8 mouse cellular contexts compared by ENCODE assay signal in genomic region chr3:95434136-95434982, GRCm38 (mm10). TPM values are rescaled to one million over a fixed set of nuclear protein-coding genes. Genes with fewer than 3 reads are reported as not detected.
DNase-seq lines count a peak whose midpoint lies in the region; ATAC-seq and TF ChIP-seq lines count a peak whose summit lies in the region.

Gene Arnt, plus strand, starts transcription at chr3:95434388.

- WGBS in bone marrow, adult 2 months = under 1% methylated on average over 47 of the region's 47 CpGs
- under 1% methylated on average over 45 of the region's 47 CpGs for WGBS in embryonic facial prominence, embryonic 15.5 days
- WGBS in limb, embryonic 14.5 days = under 1% methylated on average over 47 of the region's 47 CpGs
- under 1% methylated on average over 46 of the region's 47 CpGs for WGBS in midbrain, postnatal 0 days

- no peaks in the 10 kb centered on the region for H3K27me3 ChIP-seq in embryonic facial prominence, embryonic 15.5 days
- no peaks in the 10 kb centered on the region for H3K27me3 ChIP-seq in limb, embryonic 14.5 days (ENCODE audit: control insufficient read depth, insufficient read depth, low read length)
- no peaks in the 10 kb centered on the region for H3K27me3 ChIP-seq in midbrain, postnatal 0 days (ENCODE audit: insufficient read depth, low read length)

- H3K4me3 ChIP-seq in bone marrow, adult 2 months (replicated peaks; ENCODE audit: control insufficient read depth, low read depth, low read length) = peak within 1 kb of the TSS; percentile 92
- peak within 1 kb of the TSS; percentile 88 for H3K4me3 ChIP-seq in embryonic facial prominence, embryonic 15.5 days (replicated peaks)
- peak within 1 kb of the TSS; percentile 88 for H3K4me3 ChIP-seq in limb, embryonic 14.5 days (replicated peaks; ENCODE audit: low read length)
- peak within 1 kb of the TSS; percentile 85 for H3K4me3 ChIP-seq in midbrain, postnatal 0 days (ENCODE audit: low read depth, low read length)

- DNase-seq in 416B (ENCODE audit: low read depth) = peak; percentile 99
- peak; percentile 96 for DNase-seq in heart, adult 8-10 months (ENCODE audit: low spot score)
- DNase-seq in kidney, adult 9 months = peak; percentile 98
- DNase-seq in limb, embryonic 14.5 days (ENCODE audit: low spot score) = peak; percentile 97
- peak; percentile 98 for DNase-seq in midbrain, postnatal 0 days (ENCODE audit: low spot score)
- peak; percentile 80 to 85 for DNase-seq in spleen, postnatal 14 days (ENCODE audit: low spot score in 2 of 2)

- H3K9ac ChIP-seq in embryonic facial prominence, embryonic 15.5 days = peak within 1 kb of the TSS; percentile 79
- peak within 1 kb of the TSS; percentile 84 for H3K9ac ChIP-seq in limb, embryonic 14.5 days (ENCODE audit: low read depth, low read length, severe bottlenecking)
- peak within 1 kb of the TSS; percentile 78 for H3K9ac ChIP-seq in midbrain, postnatal 0 days (replicated peaks; ENCODE audit: low read length, poor library complexity, severe bottlenecking)

- H3K4me2 ChIP-seq in embryonic facial prominence, embryonic 15.5 days (replicated peaks) = peak within 1 kb of the TSS; percentile 54
- H3K4me2 ChIP-seq in limb, embryonic 14.5 days (replicated peaks; ENCODE audit: low read depth, low read length, severe bottlenecking) = peak within 1 kb of the TSS; percentile 72
- H3K4me2 ChIP-seq in midbrain, postnatal 0 days (ENCODE audit: low read depth, low read length, poor library complexity, severe bottlenecking) = peak within 1 kb of the TSS; percentile 53

- H3K9me3 ChIP-seq in embryonic facial prominence, embryonic 15.5 days (replicated peaks) = no peaks in the 10 kb centered on the region
- no peaks in the 10 kb centered on the region for H3K9me3 ChIP-seq in limb, embryonic 14.5 days (ENCODE audit: control insufficient read depth, low read length)
- no peaks in the 10 kb centered on the region for H3K9me3 ChIP-seq in midbrain, postnatal 0 days (ENCODE audit: low read length)

- peak; percentile 8; the same call in 1 of the 2 replicates for TF ChIP-seq CTCF in bone marrow, adult 2 months (IDR thresholded peaks at IDR 0.05; ENCODE audit: control insufficient read depth, insufficient read depth, low read length)
- 0 out of 2 replicates have a peak, but pooled peaks have one; percentile 5 for TF ChIP-seq CTCF in midbrain, postnatal 0 days (IDR thresholded peaks at IDR 0.05)

- H3K4me1 ChIP-seq in bone marrow, adult 2 months (ENCODE audit: control insufficient read depth, insufficient read depth, low read length) = no peaks in the 10 kb centered on the region; the same call in 1 of the 2 replicates
- H3K4me1 ChIP-seq in embryonic facial prominence, embryonic 15.5 days = no peaks in the 10 kb centered on the region
- peaks cover 8% of the 10 kb centered on the region for H3K4me1 ChIP-seq in limb, embryonic 14.5 days (ENCODE audit: control insufficient read depth, insufficient read depth, low read length)
- no peaks in the 10 kb centered on the region for H3K4me1 ChIP-seq in midbrain, postnatal 0 days (ENCODE audit: insufficient read depth, low read length)

- ATAC-seq in embryonic facial prominence, embryonic 15.5 days (ENCODE audit: insufficient number of reproducible peaks, low FRiP score, low TSS enrichment, low read depth) = peak; percentile 99
- peak; percentile 99 for ATAC-seq in limb, embryonic 14.5 days (ENCODE audit: low FRiP score, low read depth)
- peak; percentile 99 for ATAC-seq in midbrain, postnatal 0 days (ENCODE audit: low FRiP score)

- H3K36me3 ChIP-seq in embryonic facial prominence, embryonic 15.5 days = peaks cover 21% of the 10 kb centered on the region; the same call in 1 of the 2 replicates
- peaks cover 21% of the 10 kb centered on the region for H3K36me3 ChIP-seq in limb, embryonic 14.5 days (ENCODE audit: control insufficient read depth, insufficient read depth, low read length)
- H3K36me3 ChIP-seq in midbrain, postnatal 0 days (ENCODE audit: insufficient read depth, low read length) = no peaks in the 10 kb centered on the region

- TF ChIP-seq POLR2A in bone marrow, adult 2 months (IDR thresholded peaks at IDR 0.05; ENCODE audit: borderline replicate concordance, control insufficient read depth, low read depth, low read length) = peak; percentile 89
- TF ChIP-seq POLR2A in limb, embryonic 14.5 days (IDR thresholded peaks at IDR 0.05; ENCODE audit: borderline replicate concordance, extremely low read depth, insufficient read depth, insufficient read length) = 0 out of 2 replicates have a peak, but pooled peaks have one; percentile 57

- H3K27ac ChIP-seq in bone marrow, adult 2 months (ENCODE audit: control insufficient read depth, insufficient read depth, low read depth, low read length, poor library complexity) = peak within 1 kb of the TSS; percentile 81
- H3K27ac ChIP-seq in embryonic facial prominence, embryonic 15.5 days (replicated peaks) = peak within 1 kb of the TSS; percentile 87
- peak within 1 kb of the TSS; percentile 82 for H3K27ac ChIP-seq in limb, embryonic 14.5 days (replicated peaks; ENCODE audit: low read depth, low read length)
- H3K27ac ChIP-seq in midbrain, postnatal 0 days (ENCODE audit: low read depth, low read length) = peak within 1 kb of the TSS; percentile 72

RNA-seq across cellular contexts. Expression of gene Arnt, which starts in this region (rescaled TPM):
- 15.5 and 18.3 TPM in 2 replicates for polyA plus RNA-seq in bone marrow, adult 2 months (2011; ENCODE audit: insufficient read depth, insufficient read length, low replicate concordance, missing spikeins)
- 49.9 and 50.2 TPM in 2 replicates for polyA plus RNA-seq in embryonic facial prominence, embryonic 15.5 days (2015; fragmentation: Nextera tagmentation; extraction: Ambion mirVana)
- total RNA-seq in heart, adult 8-10 months (2022) = 10 to 100 TPM; 36.9 to 39.9 (median 39.1) TPM
- 57.1 and 70.3 TPM in 2 replicates for polyA plus RNA-seq in limb, embryonic 14.5 days (2012; rRNA removed)
- 37.9 and 44.8 TPM in 2 replicates for polyA plus RNA-seq in limb, embryonic 14.5 days (2014; fragmentation: Nextera tagmentation; extraction: Ambion mirVana)
- total RNA-seq in midbrain, postnatal 0 days (2014; rRNA removed) = 12.4 and 25.7 TPM in 2 replicates
- polyA plus RNA-seq in midbrain, postnatal 0 days (2015; fragmentation: Nextera tagmentation; extraction: Ambion mirVana) = 6.9 and 8.7 TPM in 2 replicates

Comparison
In these comparisons a context has a peak if more than half of its experiments do, and no peak if none do; other contexts are left out.
1. Peak in every context shown above with its lines: DNase-seq, ATAC-seq, H3K4me3 ChIP-seq and H3K27ac ChIP-seq.